Mouse (Mus musculus): ENCODE results near the gene Atp1b1. TPM values are rescaled to one million over a fixed set of nuclear protein-coding genes. Genes with fewer than 3 reads are reported as not detected.

Gene Atp1b1
- total RNA-seq, 2 experiments from 2014 or later = 131 to 188 TPM

GRCm38 (mm10) chr1:164445620-164446162 lies 12.5 kb downstream of the Atp1b1 start:
- intact Hi-C loops (cut with DNase I) = no loop called here
- no peak for DNase-seq

- intact Hi-C loops (cut with DNase I) = no loop called here
Measured at GRCm38 (mm10) chr1:164441408-164441974, 16.7 kb downstream of the Atp1b1 start.

GRCm38 (mm10) chr1:164440708-164441407 lies 17.3 kb downstream of the Atp1b1 start:
- intact Hi-C loops (cut with DNase I) = no loop called here

More at GRCm38 (mm10) chr1:164441408-164441974, 16.7 kb downstream of the Atp1b1 start:
- DNase-seq = no peak

GRCm38 (mm10) chr1:164440230-164440629 lies 17.9 kb downstream of the Atp1b1 start:
- intact Hi-C loops (cut with DNase I) = no loop called here
- no peak for DNase-seq

More at GRCm38 (mm10) chr1:164440708-164441407, 17.3 kb downstream of the Atp1b1 start:
- no peak for DNase-seq

- DNase-seq = no peak
Measured at GRCm38 (mm10) chr1:164436749-164437148, 21.4 kb downstream of the Atp1b1 start.

GRCm38 (mm10) chr1:164434049-164434448 lies 24.1 kb downstream of the Atp1b1 start:
- intact Hi-C loops (cut with DNase I) = no loop called here
- DNase-seq = no peak

More at GRCm38 (mm10) chr1:164436749-164437148, 21.4 kb downstream of the Atp1b1 start:
- intact Hi-C loops (cut with DNase I) = no loop called here

GRCm38 (mm10) chr1:164432649-164433048 lies 25.5 kb downstream of the Atp1b1 start:
- no peak for DNase-seq
- intact Hi-C loops (cut with DNase I) = no loop called here

GRCm38 (mm10) chr1:164428644-164429043 lies 29.5 kb downstream of the Atp1b1 start:
- no peak for DNase-seq
- intact Hi-C loops (cut with DNase I) = no loop called here

GRCm38 (mm10) chr1:164427777-164428176 lies 30.4 kb downstream of the Atp1b1 start:
- intact Hi-C loops (cut with DNase I) = no loop called here
- DNase-seq = no peak

GRCm38 (mm10) chr1:164426227-164426626 lies 31.9 kb downstream of the Atp1b1 start:
- intact Hi-C loops (cut with DNase I) = no loop called here
- no peak for DNase-seq

- DNase-seq = no peak
- intact Hi-C loops (cut with DNase I) = no loop called here
Measured at GRCm38 (mm10) chr1:164420623-164421354, 37.4 kb downstream of the Atp1b1 start.

GRCm38 (mm10) chr1:164419401-164419800 lies 38.8 kb downstream of the Atp1b1 start:
- intact Hi-C loops (cut with DNase I) = no loop called here
- DNase-seq = no peak

- intact Hi-C loops (cut with DNase I) = no loop called here
- no peak for DNase-seq
Measured at GRCm38 (mm10) chr1:164418320-164418719, 39.8 kb downstream of the Atp1b1 start.

- no peak for DNase-seq
Measured at GRCm38 (mm10) chr1:164417604-164418003, 40.6 kb downstream of the Atp1b1 start.

GRCm38 (mm10) chr1:164416692-164417394 lies 41.3 kb downstream of the Atp1b1 start:
- DNase-seq = no peak
- intact Hi-C loops (cut with DNase I) = no loop called here

More at GRCm38 (mm10) chr1:164417604-164418003, 40.6 kb downstream of the Atp1b1 start:
- intact Hi-C loops (cut with DNase I) = no loop called here

- intact Hi-C loops (cut with DNase I) = no loop called here
- no peak for DNase-seq
Measured at GRCm38 (mm10) chr1:164415347-164415751, 42.8 kb downstream of the Atp1b1 start.

GRCm38 (mm10) chr1:164413608-164414007 lies 44.5 kb downstream of the Atp1b1 start:
- intact Hi-C loops (cut with DNase I) = no loop called here
- DNase-seq = no peak

- intact Hi-C loops (cut with DNase I) = no loop called here
Measured at GRCm38 (mm10) chr1:164412906-164413305, 45.2 kb downstream of the Atp1b1 start.

GRCm38 (mm10) chr1:164411306-164411705 lies 46.8 kb downstream of the Atp1b1 start:
- DNase-seq = no peak

More at GRCm38 (mm10) chr1:164412906-164413305, 45.2 kb downstream of the Atp1b1 start:
- DNase-seq = no peak

GRCm38 (mm10) chr1:164408655-164409054 lies 49.5 kb downstream of the Atp1b1 start:
- intact Hi-C loops (cut with DNase I) = no loop called here
- DNase-seq = no peak

More at GRCm38 (mm10) chr1:164411306-164411705, 46.8 kb downstream of the Atp1b1 start:
- intact Hi-C loops (cut with DNase I) = no loop called here

Measured in gastrocnemius, postnatal 36 days (tissue).